Mouse (Mus musculus): ENCODE data around the gene Sez6l2.

DNA sequence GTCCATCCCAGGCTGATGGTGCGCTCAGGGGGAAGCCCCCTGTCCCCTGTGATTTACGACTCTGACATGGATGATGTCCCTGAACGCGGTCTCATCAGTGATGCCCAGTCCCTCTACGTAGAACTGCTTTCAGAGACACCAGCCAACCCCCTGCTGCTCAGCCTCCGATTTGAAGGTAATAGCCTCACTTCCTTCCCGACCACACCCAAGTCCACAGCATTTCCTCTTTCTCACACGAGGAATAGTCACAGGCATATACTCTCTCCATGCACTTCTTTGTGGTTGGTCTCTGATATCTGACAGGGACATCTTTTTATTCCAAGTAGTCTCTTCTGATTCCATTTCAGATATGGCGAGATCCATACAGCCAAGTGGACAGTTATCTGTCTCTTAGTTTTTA is 9.4 kb downstream of the Sez6l2 start:
- TF ChIP-seq CTCF (IDR thresholded peaks at IDR 0.05) = no peak
- TF ChIP-seq POLR2A (IDR thresholded peaks at IDR 0.05; ENCODE audit: insufficient read depth, low read depth, low read length) = no peak

Data from heart, adult 2 months (tissue).